Mouse (Mus musculus) cerebellum, adult 2 months (tissue): Measurements from ENCODE around the gene Nxpe5.

ENCODE experiments used
- CTCF ChIP-seq: fragments of 200-500 bp; IDR thresholded peaks from 2 replicates; pipeline ENCODE4 v1.5.1; 2011; ENCODE audit warnings: low read depth, mild to moderate bottlenecking, control low read depth, low read length, moderate library complexity, borderline replicate concordance; ENCODE audit not compliant: insufficient read depth
- POLR2A ChIP-seq: fragments of 200-500 bp; IDR thresholded peaks from 2 replicates; pipeline ENCODE4 v1.6.1; 2011; ENCODE audit warnings: low read length, control low read depth, borderline replicate concordance; ENCODE audit not compliant: insufficient read depth

DNA sequence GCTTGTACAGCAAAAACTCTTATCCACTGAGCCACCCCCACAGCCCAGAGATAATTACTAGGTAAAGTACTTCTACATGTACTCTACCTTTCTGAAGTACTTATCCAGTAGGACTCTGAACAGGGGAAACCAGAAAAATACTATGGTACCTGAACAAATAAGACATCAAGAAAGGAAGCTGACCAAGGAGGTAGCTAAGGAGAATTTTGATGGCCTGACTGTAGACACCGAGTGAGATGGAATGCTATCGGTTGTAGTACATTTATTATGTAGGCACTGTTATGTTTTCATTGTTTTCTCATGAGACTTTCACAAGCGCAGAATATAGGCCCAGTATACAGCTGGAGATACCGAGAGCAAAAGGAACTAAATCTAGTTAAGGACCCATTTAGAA, 31.9 kb downstream of the Nxpe5 start:
- TF ChIP-seq POLR2A (no peak), CTCF (no peak)
